In genomic region chr4:117636152-117636551, GRCm38 (mm10) we compare ENCODE assay signal across 18 mouse cellular contexts. TPM values are rescaled to one million over a fixed set of nuclear protein-coding genes. Genes with fewer than 3 reads are reported as not detected.
DNase-seq lines count a peak whose midpoint lies in the region; ATAC-seq lines count a peak whose summit lies in the region.
"Had no signal": no experiment of that assay in that cellular context is flagged by ENCODE, and none has a peak within 500 bp of the region (broad histone marks: within the 10 kb centered on the region; RNA-seq: fewer than 3 reads in every experiment).

No protein-coding gene starts in this region.

- H3K27me3 ChIP-seq in hindbrain, embryonic 12.5 days = no peaks in the 10 kb centered on the region
- H3K27me3 ChIP-seq in hindbrain, embryonic 10.5 days (ENCODE audit: insufficient read depth, poor library complexity, severe bottlenecking) = no peaks in the 10 kb centered on the region
- H3K27me3 ChIP-seq in midbrain, embryonic 11.5 days (ENCODE audit: control insufficient read depth, insufficient read depth, low read length) = no peaks in the 10 kb centered on the region
- H3K27me3 ChIP-seq in liver, embryonic 11.5 days (replicated peaks; ENCODE audit: control insufficient read depth, insufficient read depth, low read length) = no peaks in the 10 kb centered on the region
- H3K27me3 ChIP-seq: heart, embryonic 15.5 days; kidney, embryonic 15.5 days; limb, embryonic 15.5 days had no signal

- no peak overlapping the region for H3K4me3 ChIP-seq in hindbrain, embryonic 12.5 days
- no peak overlapping the region for H3K4me3 ChIP-seq in hindbrain, embryonic 10.5 days
- no peak overlapping the region for H3K4me3 ChIP-seq in midbrain, embryonic 11.5 days (ENCODE audit: low read depth, low read length)
- no peak overlapping the region for H3K4me3 ChIP-seq in liver, embryonic 11.5 days (ENCODE audit: low read depth, low read length)
- H3K4me3 ChIP-seq: embryonic facial prominence, embryonic 10.5 days; heart, embryonic 15.5 days; kidney, embryonic 15.5 days; limb, embryonic 15.5 days; midbrain, embryonic 12.5 days had no signal

- H3K27ac ChIP-seq in hindbrain, embryonic 12.5 days = peak overlapping the region; percentile 71
- no peak overlapping the region for H3K27ac ChIP-seq in hindbrain, embryonic 10.5 days
- H3K27ac ChIP-seq in midbrain, embryonic 11.5 days (ENCODE audit: low read depth, low read length) = no peak overlapping the region
- no peak overlapping the region for H3K27ac ChIP-seq in liver, embryonic 11.5 days (ENCODE audit: low read depth, low read length)
- H3K27ac ChIP-seq: embryonic facial prominence, embryonic 10.5 days; heart, embryonic 15.5 days; kidney, embryonic 15.5 days; limb, embryonic 15.5 days; macrophage had no signal

- no peak for DNase-seq in hindbrain, embryonic 10.5 days (ENCODE audit: low spot score)
- DNase-seq in lung, postnatal 36 days = peak; percentile 21
- no peak for DNase-seq in lung, postnatal 14 days
- no peak for DNase-seq in midbrain, embryonic 11.5 days (ENCODE audit: low spot score, missing footprints)
- no peak for DNase-seq in liver, embryonic 11.5 days (ENCODE audit: low spot score)
- no peak for DNase-seq in kidney, postnatal 25 days
- DNase-seq: adrenal gland, adult 2 months; cerebellum, adult 9-10 months; heart, adult 18-20 months; layer of hippocampus, postnatal 36 days had no signal

- 93% methylated on average over 4 of the region's 4 CpGs for WGBS in hindbrain, embryonic 12.5 days
- WGBS in hindbrain, embryonic 10.5 days = 92% methylated on average over 4 of the region's 4 CpGs
- WGBS in midbrain, embryonic 11.5 days = 79% methylated on average over 4 of the region's 4 CpGs
- WGBS in liver, embryonic 11.5 days = 92% methylated on average over 4 of the region's 4 CpGs

- no peak for ATAC-seq in hindbrain, embryonic 12.5 days (ENCODE audit: low FRiP score)
- ATAC-seq in midbrain, embryonic 11.5 days (ENCODE audit: low FRiP score) = no peak
- ATAC-seq in liver, embryonic 11.5 days (replicated peaks; ENCODE audit: low FRiP score) = no peak
- ATAC-seq: intestine, postnatal 0 days had no signal

- H3K36me3 ChIP-seq in hindbrain, embryonic 12.5 days = peaks cover 5% of the 10 kb centered on the region
- peaks cover 42% of the 10 kb centered on the region for H3K36me3 ChIP-seq in hindbrain, embryonic 10.5 days
- no peaks in the 10 kb centered on the region for H3K36me3 ChIP-seq in midbrain, embryonic 11.5 days (ENCODE audit: control insufficient read depth, insufficient read depth, low read length)
- H3K36me3 ChIP-seq in liver, embryonic 11.5 days (ENCODE audit: control insufficient read depth, insufficient read depth, low read length) = no peaks in the 10 kb centered on the region; the same call in 1 of the 2 replicates
- H3K36me3 ChIP-seq: heart, embryonic 15.5 days had no signal

- no peak overlapping the region for H3K4me2 ChIP-seq in hindbrain, embryonic 12.5 days (replicated peaks)
- no peak overlapping the region for H3K4me2 ChIP-seq in midbrain, embryonic 11.5 days
- no peak overlapping the region for H3K4me2 ChIP-seq in liver, embryonic 11.5 days
- H3K4me2 ChIP-seq: heart, embryonic 15.5 days; kidney, embryonic 15.5 days; limb, embryonic 15.5 days; midbrain, embryonic 12.5 days had no signal

- no peaks in the 10 kb centered on the region for H3K9me3 ChIP-seq in hindbrain, embryonic 12.5 days (replicated peaks)
- no peaks in the 10 kb centered on the region for H3K9me3 ChIP-seq in hindbrain, embryonic 10.5 days
- no peaks in the 10 kb centered on the region for H3K9me3 ChIP-seq in midbrain, embryonic 11.5 days (ENCODE audit: control insufficient read depth, low read length)
- H3K9me3 ChIP-seq in liver, embryonic 11.5 days (ENCODE audit: control insufficient read depth, low read length) = no peaks in the 10 kb centered on the region
- H3K9me3 ChIP-seq: heart, embryonic 15.5 days; kidney, embryonic 15.5 days; limb, embryonic 15.5 days had no signal

- H3K9ac ChIP-seq in hindbrain, embryonic 12.5 days = no peak overlapping the region
- 0 out of 2 replicates have a peak overlapping the region, but pooled peaks have one; percentile 26 for H3K9ac ChIP-seq in midbrain, embryonic 11.5 days (ENCODE audit: low read length)
- no peak overlapping the region for H3K9ac ChIP-seq in liver, embryonic 11.5 days (ENCODE audit: low read depth, low read length)
- H3K9ac ChIP-seq: heart, embryonic 15.5 days; kidney, embryonic 15.5 days; limb, embryonic 15.5 days had no signal

- H3K4me1 ChIP-seq in hindbrain, embryonic 12.5 days = peaks cover 11% of the 10 kb centered on the region
- H3K4me1 ChIP-seq in hindbrain, embryonic 10.5 days (replicated peaks) = peaks cover 14% of the 10 kb centered on the region
- peaks cover 9% of the 10 kb centered on the region for H3K4me1 ChIP-seq in midbrain, embryonic 11.5 days (ENCODE audit: control insufficient read depth, insufficient read depth, low read length)
- H3K4me1 ChIP-seq in liver, embryonic 11.5 days (replicated peaks; ENCODE audit: control insufficient read depth, insufficient read depth, low read length) = peaks cover 20% of the 10 kb centered on the region

RNA-seq across cellular contexts. Expression of gene Dmap1, which starts 45.9 kb away (rescaled TPM):
- 70.3 and 72.1 TPM in 2 replicates for polyA plus RNA-seq in hindbrain, embryonic 12.5 days (2016; fragmentation: Nextera tagmentation; extraction: Ambion mirVana)
- polyA plus RNA-seq in hindbrain, embryonic 10.5 days (2016; fragmentation: Nextera tagmentation; extraction: Ambion mirVana) = 69.2 and 72.5 TPM in 2 replicates
- 80.7 and 81.2 TPM in 2 replicates for polyA plus RNA-seq in midbrain, embryonic 11.5 days (2014; fragmentation: Nextera tagmentation; extraction: Ambion mirVana)
- polyA plus RNA-seq in liver, embryonic 11.5 days (2014; fragmentation: Nextera tagmentation; extraction: Ambion mirVana) = 56.7 and 59.0 TPM in 2 replicates
